Mouse (Mus musculus) thymus, adult 2 months (tissue): ENCODE measurements around the gene Parp3.

ENCODE experiments used
- CTCF ChIP-seq: fragments of 200-500 bp; IDR thresholded peaks from 2 replicates; pipeline ENCODE4 v1.5.1; 2012; ENCODE audit warnings: mild to moderate bottlenecking, control low read depth, low read length, moderate library complexity, borderline replicate concordance; ENCODE audit not compliant: control insufficient read depth, poor library complexity, insufficient read depth; ENCODE audit errors: extremely low read depth
- POLR2A ChIP-seq: fragments of 200-500 bp; IDR thresholded peaks from 2 replicates; pipeline ENCODE4 v1.6.1; 2012; ENCODE audit warnings: mild to moderate bottlenecking, low read length, control low read depth, moderate library complexity; ENCODE audit not compliant: control insufficient read depth, poor library complexity, insufficient read depth; ENCODE audit errors: extremely low read depth

DNA sequence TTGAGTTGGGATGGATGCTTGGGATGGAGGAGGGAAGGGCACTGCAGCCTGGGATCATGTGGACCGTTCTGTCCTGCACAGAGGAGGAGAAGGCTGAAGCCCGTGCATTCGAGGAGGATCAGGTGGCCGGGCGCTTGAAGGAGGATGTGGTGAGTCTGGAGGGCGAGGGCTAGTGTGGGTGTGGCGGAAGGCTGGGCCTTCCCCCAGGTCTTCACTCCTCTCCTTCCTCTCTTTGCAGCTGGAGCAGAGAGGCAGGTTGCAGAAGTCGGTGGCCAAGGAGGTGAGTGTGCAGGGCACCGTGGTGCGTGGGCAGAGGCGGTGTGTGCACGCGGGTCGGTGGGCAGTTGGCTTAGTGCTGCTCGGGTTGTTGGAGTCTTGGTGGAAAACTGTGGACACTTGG is 4.3 kb upstream of the Parp3 start:
- TF ChIP-seq POLR2A (no peak), CTCF (no peak)
